Mouse (Mus musculus): ENCODE results near the gene Gm10273.

Gene Gm10273

GRCm38 (mm10) chr10:59402899-59403792 lies 7.7 kb downstream of the Gm10273 start, which contains the start of gene Pla2g12b:
Pla2g12b (plus strand) TSS chr10:59403660.
- DNase-seq (ENCODE audit: low spot score), result no peak

DNA sequence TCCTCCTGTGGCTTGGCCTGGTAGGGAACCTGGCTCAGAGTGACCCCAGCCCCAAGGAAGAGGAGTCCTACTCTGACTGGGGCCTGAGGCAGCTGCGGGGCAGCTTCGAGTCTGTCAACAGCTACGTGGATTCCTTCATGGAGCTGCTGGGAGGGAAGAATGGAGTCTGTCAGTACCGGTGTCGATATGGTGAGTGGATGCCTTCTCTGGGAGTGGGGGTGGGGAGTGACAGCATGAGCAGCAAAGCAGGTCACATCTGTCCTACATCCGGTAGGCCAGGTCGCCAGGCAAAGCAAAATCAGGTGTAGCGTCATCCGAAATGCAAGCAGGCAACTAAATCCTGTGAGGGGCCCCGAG lies 8.3 kb downstream of the Gm10273 start:
- DNase-seq (ENCODE audit: low spot score), result no peak

- DNase-seq (ENCODE audit: low spot score), result no peak
Observed at GRCm38 (mm10) chr10:59408499-59408898, 13.1 kb downstream of the Gm10273 start.

- DNase-seq (ENCODE audit: low spot score), result no peak
Observed at GRCm38 (mm10) chr10:59410264-59410663, 14.8 kb downstream of the Gm10273 start.

- no peak for DNase-seq (ENCODE audit: low spot score)
Observed at GRCm38 (mm10) chr10:59413711-59414110, 18.3 kb downstream of the Gm10273 start.

DNA sequence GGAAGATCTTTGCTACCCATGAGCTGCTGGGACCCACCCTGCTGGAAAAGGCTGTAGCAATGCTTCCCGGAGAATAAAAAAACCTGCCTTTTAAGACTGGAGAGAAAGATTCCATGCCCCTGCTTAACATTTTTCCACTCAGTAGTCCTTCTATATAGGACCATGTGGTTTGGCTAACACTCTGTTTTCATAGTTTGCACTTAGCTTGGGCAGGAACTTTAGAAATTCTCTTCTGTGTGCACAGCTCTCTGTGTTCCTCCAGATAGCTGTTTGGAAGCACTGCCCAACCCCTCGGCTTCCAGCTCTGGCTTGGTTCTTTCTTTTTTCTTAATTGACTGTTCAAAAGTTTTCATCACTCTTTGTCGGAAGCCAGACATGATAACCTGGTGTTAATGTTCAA lies 21.2 kb downstream of the Gm10273 start:
- no peak for DNase-seq (ENCODE audit: low spot score)

GRCm38 (mm10) chr10:59419516-59419915 lies 24.1 kb downstream of the Gm10273 start:
- DNase-seq (ENCODE audit: low spot score), result no peak

- DNase-seq (ENCODE audit: low spot score), result no peak
Observed at GRCm38 (mm10) chr10:59424453-59424852, 29.0 kb downstream of the Gm10273 start.

GRCm38 (mm10) chr10:59425369-59425768 lies 29.9 kb downstream of the Gm10273 start:
- no peak for DNase-seq (ENCODE audit: low spot score)

- DNase-seq (ENCODE audit: low spot score), result no peak
Observed at GRCm38 (mm10) chr10:59426371-59426770, 30.9 kb downstream of the Gm10273 start.

- DNase-seq (ENCODE audit: low spot score), result no peak
Observed at GRCm38 (mm10) chr10:59429448-59430135, 34.2 kb downstream of the Gm10273 start.

GRCm38 (mm10) chr10:59430701-59431218 lies 35.3 kb downstream of the Gm10273 start:
- no peak for DNase-seq (ENCODE audit: low spot score)

GRCm38 (mm10) chr10:59435746-59436145 lies 40.3 kb downstream of the Gm10273 start:
- DNase-seq (ENCODE audit: low spot score), result no peak

GRCm38 (mm10) chr10:59438651-59439050 lies 43.2 kb downstream of the Gm10273 start:
- DNase-seq (ENCODE audit: low spot score), result no peak

- DNase-seq (ENCODE audit: low spot score), result no peak
Observed at GRCm38 (mm10) chr10:59439508-59439931, 44.1 kb downstream of the Gm10273 start.

DNA sequence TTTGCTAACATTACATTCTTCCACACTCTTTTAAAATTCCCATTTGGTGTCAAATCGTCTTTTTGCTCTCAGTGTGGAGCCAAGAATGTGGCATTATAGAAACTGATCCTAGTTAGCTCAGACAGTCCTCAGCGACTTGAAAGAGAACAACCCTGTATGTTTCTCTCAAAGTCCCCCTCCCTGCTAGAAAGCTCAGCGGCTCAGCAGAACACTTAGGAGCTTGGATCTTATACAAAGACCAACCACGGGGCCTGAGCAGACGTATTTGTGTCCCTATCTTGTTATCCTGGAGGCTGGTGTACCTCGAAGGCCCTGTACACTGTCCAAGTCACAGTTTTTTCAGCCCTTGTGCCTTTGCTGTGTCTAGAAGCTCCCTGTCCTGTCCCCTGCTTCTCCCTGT lies 44.7 kb downstream of the Gm10273 start:
- no peak for DNase-seq (ENCODE audit: low spot score)

DNA sequence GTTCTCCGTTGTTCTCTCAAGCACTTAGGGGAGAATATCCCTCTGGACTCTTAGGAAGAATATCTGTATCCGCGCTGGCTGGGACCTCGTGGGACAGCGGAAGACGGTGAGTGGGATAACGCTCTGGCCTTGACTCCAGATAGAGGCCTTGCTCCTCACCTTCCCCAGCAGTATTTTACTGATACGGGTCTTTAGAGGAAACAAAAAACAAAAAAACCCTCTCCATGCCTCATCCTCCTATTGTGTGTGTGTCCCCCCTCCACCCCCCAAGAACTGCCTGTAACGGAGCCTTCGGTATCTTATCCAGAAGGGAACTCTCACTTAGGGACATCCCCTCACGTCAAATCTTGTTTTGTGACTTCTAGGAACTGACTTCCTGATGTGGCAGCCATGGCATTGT lies 46.3 kb downstream of the Gm10273 start, which contains the start of gene Oit3:
Oit3 (minus strand) TSS at position 44 of the 400 bp plus-strand sequence.
- no peak for DNase-seq (ENCODE audit: low spot score)

GRCm38 (mm10) chr10:59443212-59443611 lies 47.8 kb downstream of the Gm10273 start:
- no peak for DNase-seq (ENCODE audit: low spot score)

- no peak for DNase-seq (ENCODE audit: low spot score)
Observed at GRCm38 (mm10) chr10:59444106-59444505, 48.7 kb downstream of the Gm10273 start.

GRCm38 (mm10) chr10:59444635-59445034 lies 49.2 kb downstream of the Gm10273 start:
- no peak for DNase-seq (ENCODE audit: low spot score)
